Comparison of ENCODE assay signal across 8 mouse cellular contexts in genomic region chr3:89962059-89962750, GRCm38 (mm10). TPM values are rescaled to one million over a fixed set of nuclear protein-coding genes. Genes with fewer than 3 reads are reported as not detected.
DNase-seq lines count a peak whose midpoint lies in the region; ATAC-seq and TF ChIP-seq lines count a peak whose summit lies in the region.

No protein-coding gene starts in this region.

- intact Hi-C loops in heart, postnatal 14 days (cut with DNase I) = loop anchor here (5.0 kb wide), 2 partner anchors 100 to 180 kb away; no protein-coding TSS in a partner anchor

- no peak for ATAC-seq in liver, embryonic 12.5 days
- no peak for ATAC-seq in neural tube, embryonic 14.5 days (ENCODE audit: low read depth)

- H3K4me2 ChIP-seq in liver, embryonic 12.5 days = peak overlapping the region; percentile 69
- peak overlapping the region; percentile 96 for H3K4me2 ChIP-seq in neural tube, embryonic 14.5 days (ENCODE audit: low read depth, low read length)

- H3K27me3 ChIP-seq in E14TG2a.4 (ENCODE audit: insufficient read depth, low read length) = peaks cover 24% of the 10 kb centered on the region
- no peaks in the 10 kb centered on the region for H3K27me3 ChIP-seq in forebrain, embryonic 10.5 days (ENCODE audit: poor library complexity, severe bottlenecking)
- H3K27me3 ChIP-seq in liver, embryonic 12.5 days (replicated peaks) = peaks cover 56% of the 10 kb centered on the region
- peaks cover 2% of the 10 kb centered on the region; the same call in 1 of the 2 replicates for H3K27me3 ChIP-seq in neural tube, embryonic 14.5 days (ENCODE audit: control insufficient read depth, insufficient read depth, low read length)

- peaks cover 80% of the 10 kb centered on the region for H3K4me1 ChIP-seq in E14TG2a.4 (replicated peaks; ENCODE audit: low read depth, low read length)
- H3K4me1 ChIP-seq in forebrain, embryonic 10.5 days = peaks cover 61% of the 10 kb centered on the region
- H3K4me1 ChIP-seq in liver, embryonic 12.5 days = peaks cover 54% of the 10 kb centered on the region
- peaks cover 41% of the 10 kb centered on the region for H3K4me1 ChIP-seq in neural tube, embryonic 14.5 days (ENCODE audit: control insufficient read depth, insufficient read depth, low read length)

- H3K27ac ChIP-seq in forebrain, embryonic 10.5 days = peak overlapping the region; percentile 96
- peak overlapping the region; percentile 72 for H3K27ac ChIP-seq in liver, embryonic 12.5 days
- peak overlapping the region; percentile 91 for H3K27ac ChIP-seq in neural tube, embryonic 14.5 days (ENCODE audit: low read depth, low read length)

- H3K9me3 ChIP-seq in E14TG2a.4 (ENCODE audit: low read length) = no peaks in the 10 kb centered on the region
- H3K9me3 ChIP-seq in forebrain, embryonic 10.5 days = no peaks in the 10 kb centered on the region
- no peaks in the 10 kb centered on the region for H3K9me3 ChIP-seq in liver, embryonic 12.5 days (replicated peaks)
- H3K9me3 ChIP-seq in neural tube, embryonic 14.5 days (ENCODE audit: control insufficient read depth, low read length) = no peaks in the 10 kb centered on the region

- peaks cover 36% of the 10 kb centered on the region for H3K36me3 ChIP-seq in E14TG2a.4 (ENCODE audit: insufficient read depth, low read length)
- peaks cover 41% of the 10 kb centered on the region for H3K36me3 ChIP-seq in forebrain, embryonic 10.5 days (replicated peaks)
- peaks cover 16% of the 10 kb centered on the region for H3K36me3 ChIP-seq in liver, embryonic 12.5 days
- H3K36me3 ChIP-seq in neural tube, embryonic 14.5 days (ENCODE audit: control insufficient read depth, insufficient read depth, low read length) = peaks cover 16% of the 10 kb centered on the region

- peak overlapping the region; percentile 68 for H3K9ac ChIP-seq in liver, embryonic 12.5 days
- H3K9ac ChIP-seq in neural tube, embryonic 14.5 days (replicated peaks; ENCODE audit: low read depth, low read length) = peak overlapping the region; percentile 91

- peak; percentile 44 for DNase-seq in cerebellum, adult 9-10 months
- no peak for DNase-seq in cerebellum, postnatal 36 days
- peak; percentile 29 for DNase-seq in forebrain, embryonic 10.5 days (ENCODE audit: extremely low spot score, low spot score)
- DNase-seq in heart, postnatal 14 days = peak; percentile 48 to 62
- no peak for DNase-seq in spleen, postnatal 10 days (ENCODE audit: low spot score in 2 of 2)

- H3K4me3 ChIP-seq in E14TG2a.4 (replicated peaks; ENCODE audit: low read length) = peak overlapping the region; percentile 90
- H3K4me3 ChIP-seq in forebrain, embryonic 10.5 days = peak overlapping the region; percentile 95
- H3K4me3 ChIP-seq in liver, embryonic 12.5 days = peak overlapping the region; percentile 67
- peak overlapping the region; percentile 98 for H3K4me3 ChIP-seq in neural tube, embryonic 14.5 days (ENCODE audit: low read depth, low read length)

- no peak for TF ChIP-seq CTCF in E14TG2a.4 (conservative IDR thresholded peaks at IDR 0.05; ENCODE audit: low read length)

- WGBS in forebrain, embryonic 10.5 days = 14% methylated on average over 14 of the region's 14 CpGs
- WGBS in liver, embryonic 12.5 days (ENCODE audit: insufficient replicate concordance) = 3% methylated on average over 14 of the region's 14 CpGs
- WGBS in neural tube, embryonic 14.5 days = 7% methylated on average over 14 of the region's 14 CpGs

RNA-seq across cellular contexts. Expression of gene Atp8b2, which starts 1.1 kb away (rescaled TPM):
- polyA plus RNA-seq in forebrain, embryonic 10.5 days (2016; fragmentation: Nextera tagmentation; extraction: Ambion mirVana) = 11.2 and 14.4 TPM in 2 replicates
- 10 to 100 TPM; 39.5 to 45.4 TPM for total RNA-seq in heart, postnatal 14 days (2021)
- 4.2 and 4.6 TPM in 2 replicates for polyA plus RNA-seq in liver, embryonic 12.5 days (2016; fragmentation: Nextera tagmentation; extraction: Ambion mirVana)
- 14.8 and 18.0 TPM in 2 replicates for polyA plus RNA-seq in neural tube, embryonic 14.5 days (2014; fragmentation: Nextera tagmentation; extraction: Ambion mirVana)

RNA-seq across cellular contexts. Expression of gene Hax1, which starts 36.4 kb away (rescaled TPM):
- 175 and 194 TPM in 2 replicates for polyA plus RNA-seq in forebrain, embryonic 10.5 days (2016; fragmentation: Nextera tagmentation; extraction: Ambion mirVana)
- 10 to 100 TPM; 41.7 to 48.2 TPM for total RNA-seq in heart, postnatal 14 days (2021)
- 131 and 150 TPM in 2 replicates for polyA plus RNA-seq in liver, embryonic 12.5 days (2016; fragmentation: Nextera tagmentation; extraction: Ambion mirVana)
- 97.2 and 110 TPM in 2 replicates for polyA plus RNA-seq in neural tube, embryonic 14.5 days (2014; fragmentation: Nextera tagmentation; extraction: Ambion mirVana)

RNA-seq across cellular contexts. Expression of gene Il6ra, which starts 49.2 kb away (rescaled TPM):
- polyA plus RNA-seq in forebrain, embryonic 10.5 days (2016; fragmentation: Nextera tagmentation; extraction: Ambion mirVana) = 0.35 and 0.50 TPM in 2 replicates
- total RNA-seq in heart, postnatal 14 days (2021) = 1 to 10 TPM; 4.9 to 5.5 TPM
- polyA plus RNA-seq in liver, embryonic 12.5 days (2016; fragmentation: Nextera tagmentation; extraction: Ambion mirVana) = 1.9 and 2.1 TPM in 2 replicates
- 0.36 and 0.50 TPM in 2 replicates for polyA plus RNA-seq in neural tube, embryonic 14.5 days (2014; fragmentation: Nextera tagmentation; extraction: Ambion mirVana)

Comparison
In these comparisons a context has a peak if more than half of its experiments do, and no peak if none do; other contexts are left out.
1. DNase-seq: peak in cerebellum, adult 9-10 months (single experiment), forebrain, embryonic 10.5 days (single experiment) and heart, postnatal 14 days (2 of 2); none in cerebellum, postnatal 36 days (0 of 2) and spleen, postnatal 10 days (0 of 2).
2. Peak in every context shown above with its lines, with median percentiles within 50 percentile points of each other: H3K4me3 ChIP-seq and H3K27ac ChIP-seq.